In the genomic region with DNA sequence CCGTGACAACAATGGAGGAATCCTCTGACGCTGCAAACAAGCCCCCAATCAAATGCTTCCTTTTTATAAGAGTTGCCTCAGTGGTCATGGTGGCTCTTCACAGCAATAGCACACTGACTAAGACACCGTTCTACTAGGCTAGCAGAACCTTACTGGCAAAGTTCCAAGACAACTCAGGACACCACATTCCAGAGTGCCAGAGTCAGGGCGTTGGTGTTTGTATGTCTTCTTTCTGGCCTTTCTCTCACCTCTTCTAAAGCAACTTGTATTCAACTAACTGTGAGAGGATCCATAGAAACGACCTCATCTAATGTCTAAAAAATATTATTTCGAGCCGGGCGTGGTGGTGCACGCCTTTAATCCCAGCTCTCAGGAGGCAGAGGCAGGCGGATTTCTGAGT, we compare ENCODE assay signal across 17 mouse cellular contexts. TPM values are rescaled to one million over a fixed set of nuclear protein-coding genes. Genes with fewer than 3 reads are reported as not detected.
DNase-seq lines count a peak whose midpoint lies in the region; ATAC-seq and TF ChIP-seq lines count a peak whose summit lies in the region.
"Had no signal": no experiment of that assay in that cellular context is flagged by ENCODE, and none has a peak within 500 bp of the region (broad histone marks: within the 10 kb centered on the region; RNA-seq: fewer than 3 reads in every experiment).

No protein-coding gene starts in this region.

- WGBS in heart, adult 2 months: 63% methylated on average over 10 of the region's 10 CpGs
- WGBS in heart, embryonic 11.5 days (ENCODE audit: insufficient replicate concordance): 67% methylated on average over 10 of the region's 10 CpGs
- WGBS in lung, embryonic 15.5 days: 61% methylated on average over 10 of the region's 10 CpGs
- 66% methylated on average over 10 of the region's 10 CpGs for WGBS in intestine, embryonic 16.5 days
- WGBS in stomach, postnatal 0 days: 63% methylated on average over 10 of the region's 10 CpGs

- ATAC-seq in heart, embryonic 11.5 days (replicated peaks; ENCODE audit: insufficient number of reproducible peaks, low FRiP score, low TSS enrichment): no peak
- no peak for ATAC-seq in lung, embryonic 15.5 days (ENCODE audit: borderline replicate concordance, extremely low read depth, low FRiP score, low TSS enrichment)
- ATAC-seq in intestine, embryonic 16.5 days: no peak
- ATAC-seq in stomach, postnatal 0 days (ENCODE audit: low FRiP score, low TSS enrichment): no peak
- ATAC-seq in CD4-positive, CD25-positive, alpha-beta regulatory T cell, adult 4 months: no peak
- ATAC-seq: forebrain, embryonic 15.5 days had no signal

- peaks cover 2% of the 10 kb centered on the region; the same call in 1 of the 2 replicates for H3K36me3 ChIP-seq in heart, adult 2 months (ENCODE audit: control insufficient read depth, insufficient read depth, low read length)
- H3K36me3 ChIP-seq in heart, embryonic 11.5 days (ENCODE audit: control insufficient read depth, insufficient read depth, low read length): no peaks in the 10 kb centered on the region
- peaks cover 4% of the 10 kb centered on the region; the same call in 1 of the 2 replicates for H3K36me3 ChIP-seq in lung, embryonic 15.5 days
- H3K36me3 ChIP-seq in intestine, embryonic 16.5 days (ENCODE audit: control insufficient read depth, insufficient read depth, low read length): no peaks in the 10 kb centered on the region
- peaks cover 9% of the 10 kb centered on the region; the same call in 1 of the 2 replicates for H3K36me3 ChIP-seq in stomach, postnatal 0 days (ENCODE audit: control insufficient read depth, insufficient read depth, low read length)
- H3K36me3 ChIP-seq: forebrain, embryonic 15.5 days; limb, embryonic 15.5 days; midbrain, embryonic 12.5 days had no signal

- H3K4me2 ChIP-seq in heart, embryonic 11.5 days: no peak overlapping the region
- no peak overlapping the region for H3K4me2 ChIP-seq in lung, embryonic 15.5 days
- no peak overlapping the region for H3K4me2 ChIP-seq in intestine, embryonic 16.5 days (ENCODE audit: low read depth, low read length)
- H3K4me2 ChIP-seq in stomach, postnatal 0 days (replicated peaks; ENCODE audit: low read depth): no peak overlapping the region
- H3K4me2 ChIP-seq: forebrain, embryonic 15.5 days; limb, embryonic 15.5 days; midbrain, embryonic 12.5 days had no signal

- no peak for TF ChIP-seq EP300 in heart, adult 2 months (IDR thresholded peaks at IDR 0.05; ENCODE audit: insufficient read depth, low read depth, low read length)
- no peak for TF ChIP-seq EP300 in stomach, postnatal 0 days (optimal IDR thresholded peaks at IDR 0.05)

- intact Hi-C loops in heart, adult 2 months (cut with DNase I): loop anchor here (2.0 kb wide), 1 partner anchor 21 kb away; no protein-coding TSS in a partner anchor

- peaks cover 27% of the 10 kb centered on the region for H3K4me1 ChIP-seq in heart, adult 2 months (ENCODE audit: control insufficient read depth, insufficient read depth, low read length)
- H3K4me1 ChIP-seq in heart, embryonic 11.5 days (ENCODE audit: control insufficient read depth, insufficient read depth, low read length): peaks cover 18% of the 10 kb centered on the region
- H3K4me1 ChIP-seq in lung, embryonic 15.5 days: peaks cover 26% of the 10 kb centered on the region; the same call in 1 of the 2 replicates
- H3K4me1 ChIP-seq in intestine, embryonic 16.5 days (ENCODE audit: control insufficient read depth, insufficient read depth, low read length): peaks cover 25% of the 10 kb centered on the region
- H3K4me1 ChIP-seq in stomach, postnatal 0 days (replicated peaks; ENCODE audit: control insufficient read depth, insufficient read depth): no peaks in the 10 kb centered on the region
- H3K4me1 ChIP-seq: forebrain, embryonic 15.5 days; limb, embryonic 15.5 days; midbrain, embryonic 12.5 days had no signal

- H3K27me3 ChIP-seq in heart, adult 2 months (ENCODE audit: control insufficient read depth, insufficient read depth, low read length): no peaks in the 10 kb centered on the region
- H3K27me3 ChIP-seq in heart, embryonic 11.5 days (ENCODE audit: control insufficient read depth, insufficient read depth, low read length): no peaks in the 10 kb centered on the region
- no peaks in the 10 kb centered on the region for H3K27me3 ChIP-seq in lung, embryonic 15.5 days
- no peaks in the 10 kb centered on the region for H3K27me3 ChIP-seq in intestine, embryonic 16.5 days (replicated peaks; ENCODE audit: control insufficient read depth, insufficient read depth, low read length)
- no peaks in the 10 kb centered on the region for H3K27me3 ChIP-seq in stomach, postnatal 0 days (ENCODE audit: control insufficient read depth, insufficient read depth, low read length)
- H3K27me3 ChIP-seq: forebrain, embryonic 15.5 days; limb, embryonic 15.5 days; midbrain, embryonic 12.5 days had no signal

- H3K79me2 ChIP-seq in heart, adult 2 months (replicated peaks; ENCODE audit: control insufficient read depth, insufficient read depth, low read length): no peaks in the 10 kb centered on the region

- H3K27ac ChIP-seq in heart, adult 2 months: peak overlapping the region; percentile 75
- no peak overlapping the region; the same call in 1 of the 2 replicates for H3K27ac ChIP-seq in heart, embryonic 11.5 days (ENCODE audit: low read depth, low read length)
- peak overlapping the region; percentile 65; the same call in 1 of the 2 replicates for H3K27ac ChIP-seq in lung, embryonic 15.5 days
- peak overlapping the region; percentile 91 for H3K27ac ChIP-seq in intestine, embryonic 16.5 days (ENCODE audit: low read length)
- peak overlapping the region; percentile 78 for H3K27ac ChIP-seq in stomach, postnatal 0 days (replicated peaks)
- H3K27ac ChIP-seq: forebrain, embryonic 15.5 days; limb, embryonic 15.5 days; midbrain, embryonic 12.5 days had no signal

- no peak overlapping the region for H3K4me3 ChIP-seq in heart, adult 2 months
- no peak overlapping the region for H3K4me3 ChIP-seq in heart, embryonic 11.5 days (ENCODE audit: low read depth, low read length)
- no peak overlapping the region for H3K4me3 ChIP-seq in lung, embryonic 15.5 days
- no peak overlapping the region for H3K4me3 ChIP-seq in intestine, embryonic 16.5 days (ENCODE audit: low read length)
- H3K4me3 ChIP-seq in stomach, postnatal 0 days (ENCODE audit: low read depth, low read length): no peak overlapping the region
- H3K4me3 ChIP-seq: forebrain, embryonic 15.5 days; limb, embryonic 15.5 days; midbrain, embryonic 12.5 days had no signal

- no peak for TF ChIP-seq POLR2A in heart, adult 2 months (IDR thresholded peaks at IDR 0.05; ENCODE audit: insufficient read depth, low read depth, low read length)

- no peak for DNase-seq in heart, adult 2 months
- no peak for DNase-seq in lung, postnatal 25 days (ENCODE audit: low spot score)
- no peak for DNase-seq in stomach, postnatal 0 days (ENCODE audit: low spot score)
- DNase-seq in adrenal gland, postnatal 36 days: no peak
- DNase-seq: cerebellum, postnatal 25 days had no signal

- TF ChIP-seq CTCF in heart, adult 2 months (IDR thresholded peaks at IDR 0.05): no peak
- TF ChIP-seq CTCF in stomach, postnatal 0 days (IDR thresholded peaks at IDR 0.05; ENCODE audit: low read depth): no peak

- no peak overlapping the region for H3K9ac ChIP-seq in heart, adult 2 months (ENCODE audit: low read depth, low read length)
- no peak overlapping the region for H3K9ac ChIP-seq in heart, embryonic 11.5 days (ENCODE audit: low read depth, low read length)
- no peak overlapping the region for H3K9ac ChIP-seq in lung, embryonic 15.5 days
- no peak overlapping the region for H3K9ac ChIP-seq in intestine, embryonic 16.5 days (ENCODE audit: low read depth, low read length)
- no peak overlapping the region for H3K9ac ChIP-seq in stomach, postnatal 0 days (ENCODE audit: low read length)
- H3K9ac ChIP-seq: forebrain, embryonic 15.5 days; limb, embryonic 15.5 days; midbrain, embryonic 12.5 days had no signal

- no peaks in the 10 kb centered on the region for H3K9me3 ChIP-seq in heart, embryonic 11.5 days (replicated peaks; ENCODE audit: control insufficient read depth, low read length)
- no peaks in the 10 kb centered on the region for H3K9me3 ChIP-seq in lung, embryonic 15.5 days
- H3K9me3 ChIP-seq in intestine, embryonic 16.5 days (ENCODE audit: control insufficient read depth, low read length): no peaks in the 10 kb centered on the region
- no peaks in the 10 kb centered on the region for H3K9me3 ChIP-seq in stomach, postnatal 0 days (ENCODE audit: control insufficient read depth, low read length)
- H3K9me3 ChIP-seq: forebrain, embryonic 15.5 days; limb, embryonic 15.5 days; midbrain, embryonic 12.5 days had no signal

RNA-seq across cellular contexts. Expression of a gene that starts 24.3 kb away (rescaled TPM):
- total RNA-seq in heart, adult 2 months (2021): 10 to 100 TPM; 17.7 to 24.3 TPM
- 13.6 and 14.1 TPM in 2 replicates for polyA plus RNA-seq in heart, adult 2 months (2012; rRNA removed)
- polyA plus RNA-seq in heart, embryonic 11.5 days (2014; fragmentation: Nextera tagmentation; extraction: Ambion mirVana): 9.4 and 14.9 TPM in 2 replicates
- 23.1 and 25.9 TPM in 2 replicates for polyA plus RNA-seq in lung, embryonic 15.5 days (2015; fragmentation: Nextera tagmentation; extraction: Ambion mirVana)
- 27.5 and 27.6 TPM in 2 replicates for polyA plus RNA-seq in intestine, embryonic 16.5 days (2015; fragmentation: Nextera tagmentation; extraction: Ambion mirVana)
- polyA plus RNA-seq in stomach, postnatal 0 days (2015; fragmentation: Nextera tagmentation; extraction: Ambion mirVana): 28.3 and 29.5 TPM in 2 replicates
- 10 to 100 TPM; 14.0 to 25.6 TPM for polyA plus RNA-seq in CD4-positive, CD25-positive, alpha-beta regulatory T cell, adult 4 months (2017; shearing (Covaris generic))
- 100 to 1,000 TPM; 146 to 165 TPM for total RNA-seq in adrenal gland, postnatal 36 days (2021)

RNA-seq across cellular contexts. Expression of a gene that starts 43.2 kb away (rescaled TPM):
- total RNA-seq in heart, adult 2 months (2021): 10 to 100 TPM in 1 of 2 experiments, 1 to 10 TPM in 1; 9.3 to 12.4 TPM
- polyA plus RNA-seq in heart, adult 2 months (2012; rRNA removed): 5.6 and 8.2 TPM in 2 replicates
- 4.2 and 4.5 TPM in 2 replicates for polyA plus RNA-seq in heart, embryonic 11.5 days (2014; fragmentation: Nextera tagmentation; extraction: Ambion mirVana)
- polyA plus RNA-seq in lung, embryonic 15.5 days (2015; fragmentation: Nextera tagmentation; extraction: Ambion mirVana): 5.5 and 5.8 TPM in 2 replicates
- 2.3 TPM in 2 replicates for polyA plus RNA-seq in intestine, embryonic 16.5 days (2015; fragmentation: Nextera tagmentation; extraction: Ambion mirVana)
- 1.9 and 2.2 TPM in 2 replicates for polyA plus RNA-seq in stomach, postnatal 0 days (2015; fragmentation: Nextera tagmentation; extraction: Ambion mirVana)
- polyA plus RNA-seq in CD4-positive, CD25-positive, alpha-beta regulatory T cell, adult 4 months (2017; shearing (Covaris generic)): 1 to 10 TPM; 4.6 to 7.3 TPM
- 10 to 100 TPM; 12.1 to 17.3 TPM for total RNA-seq in adrenal gland, postnatal 36 days (2021)

RNA-seq across cellular contexts. Expression of a gene that starts 50.2 kb away (rescaled TPM):
- not detected for total RNA-seq in heart, adult 2 months (2021)
- polyA plus RNA-seq in heart, adult 2 months (2012; rRNA removed): 0.27 TPM in 1 of 2 replicates, not detected in the other
- not detected in 2 replicates for polyA plus RNA-seq in heart, embryonic 11.5 days (2014; fragmentation: Nextera tagmentation; extraction: Ambion mirVana)
- 0.53 and 2.2 TPM in 2 replicates for polyA plus RNA-seq in lung, embryonic 15.5 days (2015; fragmentation: Nextera tagmentation; extraction: Ambion mirVana)
- polyA plus RNA-seq in intestine, embryonic 16.5 days (2015; fragmentation: Nextera tagmentation; extraction: Ambion mirVana): 1.5 TPM in 2 replicates
- polyA plus RNA-seq in stomach, postnatal 0 days (2015; fragmentation: Nextera tagmentation; extraction: Ambion mirVana): 0.68 and 1.7 TPM in 2 replicates
- polyA plus RNA-seq in CD4-positive, CD25-positive, alpha-beta regulatory T cell, adult 4 months (2017; shearing (Covaris generic)): not detected
- not detected for total RNA-seq in adrenal gland, postnatal 36 days (2021)
- total RNA-seq: hindbrain, postnatal 0 days; left cerebral cortex, adult 18-20 months had no signal
- polyA plus RNA-seq: forebrain, embryonic 15.5 days; midbrain, embryonic 12.5 days; neural tube, embryonic 11.5 days had no signal

RNA-seq across cellular contexts. Expression of a gene that starts 53.4 kb away (rescaled TPM):
- 1 to 10 TPM; 4.8 TPM for total RNA-seq in heart, adult 2 months (2021)
- polyA plus RNA-seq in heart, adult 2 months (2012; rRNA removed): 2.8 and 4.7 TPM in 2 replicates
- polyA plus RNA-seq in heart, embryonic 11.5 days (2014; fragmentation: Nextera tagmentation; extraction: Ambion mirVana): 8.5 and 9.0 TPM in 2 replicates
- polyA plus RNA-seq in lung, embryonic 15.5 days (2015; fragmentation: Nextera tagmentation; extraction: Ambion mirVana): 16.0 and 16.9 TPM in 2 replicates
- 9.8 and 10.1 TPM in 2 replicates for polyA plus RNA-seq in intestine, embryonic 16.5 days (2015; fragmentation: Nextera tagmentation; extraction: Ambion mirVana)
- polyA plus RNA-seq in stomach, postnatal 0 days (2015; fragmentation: Nextera tagmentation; extraction: Ambion mirVana): 5.9 and 6.2 TPM in 2 replicates
- 1 to 10 TPM; 6.0 to 9.6 TPM for polyA plus RNA-seq in CD4-positive, CD25-positive, alpha-beta regulatory T cell, adult 4 months (2017; shearing (Covaris generic))
- 10 to 100 TPM; 10.2 to 10.7 TPM for total RNA-seq in adrenal gland, postnatal 36 days (2021)

RNA-seq across cellular contexts. Expression of a gene that starts 56.7 kb away (rescaled TPM):
- total RNA-seq in heart, adult 2 months (2021): not detected
- 0.56 TPM in 1 of 2 replicates, not detected in the other for polyA plus RNA-seq in heart, adult 2 months (2012; rRNA removed)
- not detected in 2 replicates for polyA plus RNA-seq in heart, embryonic 11.5 days (2014; fragmentation: Nextera tagmentation; extraction: Ambion mirVana)
- not detected in 2 replicates for polyA plus RNA-seq in lung, embryonic 15.5 days (2015; fragmentation: Nextera tagmentation; extraction: Ambion mirVana)
- polyA plus RNA-seq in intestine, embryonic 16.5 days (2015; fragmentation: Nextera tagmentation; extraction: Ambion mirVana): not detected in 2 replicates
- polyA plus RNA-seq in stomach, postnatal 0 days (2015; fragmentation: Nextera tagmentation; extraction: Ambion mirVana): not detected in 2 replicates
- not detected for polyA plus RNA-seq in CD4-positive, CD25-positive, alpha-beta regulatory T cell, adult 4 months (2017; shearing (Covaris generic))
- not detected for total RNA-seq in adrenal gland, postnatal 36 days (2021)
- total RNA-seq: hindbrain, postnatal 0 days; left cerebral cortex, adult 18-20 months had no signal
- polyA plus RNA-seq: embryonic facial prominence, embryonic 14.5 days; forebrain, embryonic 15.5 days; hindbrain, postnatal 0 days; limb, embryonic 15.5 days; midbrain, embryonic 12.5 days; neural tube, embryonic 11.5 days; stomach, embryonic 14.5 days had no signal
